Mouse (Mus musculus) G1E-ER4 (cell line): ENCODE results near the gene Pla1a. TPM values are rescaled to one million over a fixed set of nuclear protein-coding genes. Genes with fewer than 3 reads are reported as not detected.

Experiments used
- GATA1 ChIP-seq: IDR thresholded peaks from one replicate; pipeline ENCODE4 v1.8.0; 2012; ENCODE audit warnings: low read length, inconsistent platforms
- polyA plus RNA-seq: library from polyadenylated mRNA; stranded (reverse); fragments of >175 nt; gene quantifications from 2 replicates; pipeline ENCODE4 v1.2.3, GENCODE M21; 2012

The Pla1a gene
- polyA plus RNA-seq, 1 experiment: not detected

DNA sequence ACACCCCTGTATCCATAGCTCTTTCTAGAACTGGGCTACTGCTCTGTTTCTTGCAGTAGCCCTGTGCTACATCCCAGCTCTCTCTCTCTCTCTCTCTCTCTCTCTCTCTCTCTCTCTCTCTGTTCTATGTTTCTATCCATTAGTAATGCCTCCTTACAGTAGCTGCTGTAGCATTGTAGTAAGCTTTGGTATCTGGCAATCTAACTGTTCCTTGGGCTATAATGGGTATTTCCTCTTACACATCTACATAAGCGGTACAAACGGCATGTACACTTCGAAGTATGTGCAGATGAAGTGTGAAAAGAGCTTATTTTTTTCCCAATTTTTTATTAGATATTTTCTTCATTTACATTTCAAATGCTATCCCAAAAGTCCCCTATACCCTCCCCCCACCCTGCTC lies 53.0 kb downstream of the Pla1a start:
- no peak for TF ChIP-seq GATA1

DNA sequence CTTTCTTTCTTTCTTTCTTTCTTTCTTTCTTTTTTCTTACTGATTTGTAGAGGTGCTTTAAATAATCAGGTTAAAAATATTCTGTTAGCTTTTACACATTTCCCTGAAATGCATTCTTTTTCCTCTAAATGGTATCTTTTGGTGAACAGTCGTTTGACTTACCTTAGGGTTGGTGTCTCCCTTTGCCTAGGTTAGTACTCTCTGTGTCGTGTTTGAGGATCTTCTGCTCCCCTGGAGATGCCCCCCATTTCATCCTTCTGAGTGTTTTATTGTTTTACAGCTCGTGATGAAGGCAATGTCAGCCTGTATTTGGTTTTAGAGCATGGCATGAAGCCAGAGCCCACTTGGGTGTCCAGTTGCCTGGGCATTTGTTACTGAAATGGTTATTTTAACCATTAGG lies 53.5 kb downstream of the Pla1a start:
- no peak for TF ChIP-seq GATA1

DNA sequence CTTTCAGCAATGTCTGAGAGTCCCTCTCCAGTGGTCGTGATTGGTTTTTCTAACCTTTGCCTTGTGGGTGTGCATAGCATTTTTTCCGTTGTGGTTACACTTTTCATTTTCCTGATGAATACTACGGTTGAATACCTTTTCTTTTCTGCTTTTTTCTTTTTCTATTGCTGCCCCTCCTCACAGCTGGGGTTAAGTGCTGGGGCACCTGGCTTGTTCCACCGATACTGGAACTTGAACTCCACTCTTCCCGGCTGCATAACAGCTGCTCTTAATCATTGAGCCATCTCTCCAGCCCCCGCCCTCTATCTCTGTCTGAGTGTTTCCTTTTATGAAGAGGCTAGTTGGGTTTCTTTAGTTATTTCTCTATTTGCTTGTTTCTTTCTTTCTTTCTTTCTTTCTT lies 53.9 kb downstream of the Pla1a start:
- no peak for TF ChIP-seq GATA1

DNA sequence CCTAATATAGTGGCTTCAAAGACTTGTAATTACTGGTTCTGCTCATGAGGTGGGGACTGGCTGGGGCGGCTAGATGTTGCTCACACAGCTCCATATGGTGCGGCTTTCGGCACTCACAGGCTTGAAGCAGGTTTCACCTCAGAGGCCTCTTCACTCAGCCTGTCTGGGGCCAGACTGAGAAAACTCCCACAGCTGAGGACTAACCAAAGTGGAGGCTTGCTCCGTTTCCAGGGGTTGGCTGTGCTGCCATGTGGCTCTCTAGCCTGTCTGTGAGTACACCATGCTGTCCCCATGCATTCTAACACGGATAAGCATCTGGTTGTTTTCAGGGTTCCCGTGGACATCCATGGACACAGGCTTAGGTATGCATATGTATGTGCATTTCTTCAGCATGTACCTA lies 54.4 kb downstream of the Pla1a start:
- no peak for TF ChIP-seq GATA1

- no peak for TF ChIP-seq GATA1
Measured at GRCm38 (mm10) chr16:38377546-38377945, 55.4 kb downstream of the Pla1a start.

DNA sequence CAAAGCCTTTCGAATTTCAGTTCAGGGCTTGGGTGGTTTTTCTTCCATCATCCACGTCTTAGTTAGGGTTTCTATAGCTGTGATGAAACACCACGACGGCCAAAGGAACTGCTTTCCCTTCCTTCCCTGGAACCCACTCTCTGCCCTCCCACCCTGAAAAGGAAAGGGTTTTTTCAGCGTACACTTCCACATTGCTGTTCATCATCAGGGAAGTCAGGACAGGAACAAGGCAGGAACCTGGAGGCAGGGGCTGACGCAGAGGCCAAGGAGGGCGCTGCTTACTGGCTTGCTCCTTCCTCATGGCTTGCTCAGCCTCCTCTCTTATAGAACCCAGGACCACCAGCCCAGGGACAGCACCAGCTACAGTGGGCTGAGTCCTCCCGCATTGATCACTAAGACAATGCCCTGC lies 56.1 kb downstream of the Pla1a start:
- no peak for TF ChIP-seq GATA1

DNA sequence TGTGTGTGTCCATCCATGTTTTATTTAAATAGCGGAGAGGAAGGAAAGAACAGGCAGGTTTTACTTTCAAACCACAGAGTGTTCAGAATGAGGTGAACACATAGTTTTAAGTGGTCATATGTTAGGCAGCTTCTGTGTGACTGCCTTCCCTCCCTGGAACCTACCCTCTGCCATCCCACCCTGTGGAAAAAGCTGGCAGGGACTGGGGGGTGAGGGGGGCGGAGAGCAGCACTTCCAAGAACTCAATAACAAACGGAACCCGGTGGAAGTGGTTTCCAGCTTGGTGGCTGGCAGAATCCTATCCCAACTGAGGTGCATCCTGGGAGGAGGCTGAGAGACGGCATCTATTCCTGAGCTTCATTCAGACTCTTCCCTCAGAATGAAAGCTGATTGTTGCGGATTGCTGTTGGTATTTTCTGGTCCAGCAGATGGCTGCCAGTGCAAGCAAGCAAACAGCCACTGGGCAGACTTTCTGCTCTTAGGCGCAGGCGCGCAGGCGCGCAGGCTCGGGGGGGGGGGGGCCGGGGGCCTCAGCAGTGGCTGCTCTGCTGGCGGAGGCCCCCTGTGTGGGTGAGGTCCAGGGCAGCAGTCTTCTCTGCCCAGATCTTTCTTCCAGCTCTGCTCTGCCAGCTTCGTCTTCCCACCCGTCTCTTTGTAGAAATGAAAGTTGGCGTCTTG lies 56.6 kb downstream of the Pla1a start:
- no peak for TF ChIP-seq GATA1

GRCm38 (mm10) chr16:38375182-38375581 lies 57.8 kb downstream of the Pla1a start:
- peak; percentile 53 for TF ChIP-seq GATA1

DNA sequence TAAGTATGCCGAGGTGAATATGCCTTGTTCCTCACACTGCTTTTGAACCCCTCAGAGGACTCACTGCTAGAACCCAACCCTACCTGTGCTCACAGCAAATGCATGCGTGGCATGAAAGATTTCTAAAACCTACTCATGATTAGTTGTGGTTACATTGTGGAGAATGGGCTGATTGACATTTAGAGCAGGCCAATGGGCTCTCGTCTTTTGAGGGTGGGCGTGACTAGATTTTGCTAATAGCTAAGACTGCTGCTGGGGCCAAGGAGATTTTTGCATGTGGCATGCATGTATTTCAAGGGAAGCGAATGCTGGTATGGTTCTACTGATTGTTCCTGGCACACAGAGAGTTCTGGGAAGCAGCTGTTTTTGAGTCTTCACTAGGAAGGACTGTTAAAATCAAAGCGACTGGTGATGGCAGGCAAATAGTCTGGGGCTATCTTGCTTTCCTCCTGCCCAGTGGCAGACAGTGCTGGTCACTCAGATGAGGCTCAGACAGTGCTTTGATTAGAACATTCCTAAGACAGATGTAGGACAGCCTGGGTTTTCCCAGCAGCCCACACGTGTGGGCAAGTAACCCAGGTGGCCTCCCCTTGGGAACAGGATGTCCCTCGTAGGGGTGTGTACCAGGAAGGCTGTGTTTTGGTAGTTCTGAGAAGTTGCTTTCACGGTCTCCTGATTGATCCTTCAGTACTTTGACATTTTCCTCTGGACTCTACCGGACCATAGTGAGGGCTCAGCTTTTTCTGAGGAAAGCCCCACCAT lies 58.4 kb downstream of the Pla1a start:
- TF ChIP-seq GATA1: no peak

DNA sequence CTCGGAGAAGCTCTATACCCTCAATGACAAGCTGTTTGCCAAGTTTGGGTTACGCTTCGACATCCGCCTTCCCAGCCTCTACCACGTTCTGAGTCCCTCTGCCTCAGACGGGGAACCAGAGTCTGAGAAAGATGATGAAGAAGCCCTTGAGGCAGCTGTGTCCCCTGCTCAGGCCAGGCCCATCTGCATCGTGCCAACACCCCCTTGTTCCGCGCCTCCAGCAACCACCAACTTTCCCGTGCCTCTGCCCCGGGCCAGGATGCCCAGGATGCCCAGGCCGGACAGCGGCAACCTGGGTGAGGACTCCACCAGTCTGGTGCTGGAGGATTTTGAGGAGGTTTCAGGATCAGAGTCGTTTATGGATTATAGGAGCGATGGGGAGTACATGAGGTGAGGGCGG lies 59.0 kb downstream of the Pla1a start:
- TF ChIP-seq GATA1: no peak

GRCm38 (mm10) chr16:38373439-38373838 lies 59.5 kb downstream of the Pla1a start:
- TF ChIP-seq GATA1: no peak

DNA sequence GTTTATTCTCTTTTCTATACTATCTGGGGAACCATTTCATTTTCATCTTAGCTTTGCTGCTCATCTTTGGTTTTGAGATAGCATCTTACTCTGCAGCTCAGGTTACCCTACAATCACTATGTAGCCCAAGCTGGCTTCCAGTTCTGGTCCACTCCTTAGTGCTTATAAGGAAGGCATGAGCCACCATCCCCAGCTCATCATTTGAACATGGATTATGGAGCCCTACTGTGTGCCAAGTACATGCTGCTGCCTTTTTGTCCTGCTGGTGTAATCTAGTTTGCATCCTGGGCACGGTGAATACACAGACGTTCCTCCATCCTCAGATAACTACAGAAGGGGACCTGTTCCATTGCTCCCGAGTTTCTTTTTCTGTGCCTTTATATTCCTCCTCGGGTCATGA lies 60.1 kb downstream of the Pla1a start:
- no peak for TF ChIP-seq GATA1

DNA sequence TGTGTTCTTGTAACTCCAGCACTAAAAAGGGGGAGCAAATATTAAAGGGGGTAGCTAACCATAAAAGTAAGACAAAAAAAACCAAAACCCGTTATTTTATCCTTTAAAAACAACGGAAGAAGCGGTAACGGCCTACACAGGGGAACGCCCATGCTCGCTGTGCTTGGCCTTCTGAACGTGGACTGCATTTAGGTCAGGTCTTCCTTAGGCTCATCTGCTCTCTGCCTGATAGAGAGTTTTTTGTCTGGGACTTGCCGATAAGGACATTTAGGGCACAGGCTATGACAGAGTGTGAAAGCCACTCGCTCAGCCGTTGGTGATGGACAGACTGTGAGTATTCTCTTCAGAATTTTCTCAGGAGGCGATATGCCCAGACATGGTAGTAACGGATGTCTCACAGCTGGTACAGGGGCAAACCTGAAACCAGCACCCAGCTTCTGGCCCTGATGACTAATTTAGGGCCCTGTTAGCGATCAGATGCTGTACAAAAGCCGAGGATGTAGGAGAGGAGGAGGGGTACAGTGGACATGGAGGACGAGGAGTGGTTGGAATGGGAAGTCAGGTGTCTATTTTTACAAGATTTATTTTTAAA lies 61.1 kb downstream of the Pla1a start:
- peak; percentile 85 for TF ChIP-seq GATA1

- no peak for TF ChIP-seq GATA1
Measured at GRCm38 (mm10) chr16:38370633-38371374, 62.1 kb downstream of the Pla1a start.

DNA sequence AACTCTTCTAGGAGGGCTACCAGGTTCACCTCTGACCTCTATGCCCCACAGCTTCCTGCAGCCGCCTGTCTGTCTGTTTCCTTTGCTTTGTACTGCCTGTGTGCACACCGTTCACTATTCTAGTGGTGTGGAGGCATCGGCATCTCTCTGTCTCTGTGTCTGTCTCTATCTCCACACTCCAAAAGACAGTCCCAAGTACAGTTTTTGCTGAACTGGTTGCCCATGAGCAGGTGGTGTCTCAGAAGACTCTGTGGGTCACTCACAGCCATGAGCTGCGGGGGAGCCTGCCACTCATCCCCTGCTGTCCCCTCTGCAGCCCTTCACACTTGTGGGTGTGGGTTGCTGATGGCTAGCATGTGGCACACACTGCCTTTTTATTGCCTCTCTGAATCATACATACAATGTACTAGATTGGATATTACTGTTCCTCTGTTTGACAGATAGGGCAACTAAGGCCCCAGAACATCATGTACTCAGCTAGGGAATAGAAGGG lies 62.9 kb downstream of the Pla1a start:
- TF ChIP-seq GATA1: no peak

- TF ChIP-seq GATA1: no peak
Measured at GRCm38 (mm10) chr16:38369431-38369830, 63.5 kb downstream of the Pla1a start.
